Mouse (Mus musculus) kidney, embryonic 15.5 days (tissue): Measurements from ENCODE around the gene Natd1. TPM values are rescaled to one million over a fixed set of nuclear protein-coding genes. Genes with fewer than 3 reads are reported as not detected.

Experiments
- ATAC-seq: fragments of 200-750 bp; cut with Nextera tagmentation; replicated peaks from 2 replicates; pipeline ENCODE4 v1.8.0; 2017; ENCODE audit warnings: moderate TSS enrichment; ENCODE audit not compliant: low FRiP score
- H3K27ac ChIP-seq: fragments of 300-500 bp; sonication (generic); 2 replicates; pipeline ENCODE4 v1.5.1; 2015; ENCODE audit warnings: mild to moderate bottlenecking, inconsistent platforms
- H3K27me3 ChIP-seq: fragments of 300-500 bp; sonication (generic); 2 replicates; pipeline ENCODE4 v1.6.1; 2015; ENCODE audit warnings: inconsistent platforms
- H3K36me3 ChIP-seq: fragments of 300-500 bp; sonication (generic); 2 replicates; pipeline ENCODE4 v1.6.1; 2015; ENCODE audit warnings: inconsistent platforms
- H3K4me1 ChIP-seq: fragments of 300-500 bp; sonication (generic); 2 replicates; pipeline ENCODE4 v1.6.1; 2015; ENCODE audit warnings: inconsistent platforms
- H3K4me2 ChIP-seq: fragments of 300-500 bp; sonication (generic); 2 replicates; pipeline ENCODE4 v1.6.1; 2015; ENCODE audit warnings: moderate library complexity, mild to moderate bottlenecking, inconsistent platforms
- H3K4me3 ChIP-seq: fragments of 300-500 bp; sonication (generic); replicated peaks from 2 replicates; pipeline ENCODE4 v1.5.1; 2015; ENCODE audit warnings: mild to moderate bottlenecking, inconsistent platforms
- H3K9ac ChIP-seq: fragments of 300-500 bp; sonication (generic); 2 replicates; pipeline ENCODE4 v1.6.1; 2015; ENCODE audit warnings: mild to moderate bottlenecking, inconsistent platforms
- H3K9me3 ChIP-seq: fragments of 300-500 bp; sonication (generic); replicated peaks from 2 replicates; pipeline ENCODE4 v1.6.1; 2016; ENCODE audit warnings: inconsistent platforms
- WGBS: fragments of 180-500 bp; shearing (Covaris S2); methylation state at CpG from one replicate; pipeline ENCODE4 v1.1.7; 2015; ENCODE audit warnings: mixed read lengths; 5-methylcytosine and 5-hydroxymethylcytosine counted together
- polyA plus RNA-seq: library from polyadenylated mRNA; unstranded; fragments of >200 nt; fragmentation: Nextera tagmentation; extraction: Ambion mirVana; gene quantifications from 2 replicates; pipeline ENCODE4 v1.2.1, GENCODE M21; 2015

Natd1 gene
- polyA plus RNA-seq, 1 experiment from 2014 or later = 21.8 TPM

DNA sequence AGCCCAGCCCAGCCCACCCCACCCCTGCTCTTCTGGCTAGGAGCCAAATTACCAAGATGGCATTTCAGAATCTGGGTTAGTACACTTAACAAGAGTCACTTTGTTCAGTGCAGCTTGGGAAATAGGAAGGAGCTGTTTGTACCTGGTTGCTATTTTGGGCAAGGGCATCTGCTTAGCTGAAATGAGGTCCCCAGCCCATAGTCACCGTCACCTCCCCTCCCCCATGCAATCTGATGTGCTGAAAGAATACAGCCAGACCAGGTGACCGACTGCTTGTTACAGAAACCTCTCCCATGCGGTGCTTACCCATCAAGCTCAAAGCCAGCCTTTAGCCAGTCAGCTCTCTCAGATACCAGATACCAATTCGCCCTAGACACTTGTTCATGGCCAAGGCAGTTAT, 51.4 kb downstream of the Natd1 start:
- no peaks in the 10 kb centered on the region for H3K27me3 ChIP-seq
- H3K36me3 ChIP-seq = peaks cover 84% of the 10 kb centered on the region
- WGBS = 87% methylated on average over 4 of the region's 4 CpGs
- H3K4me2 ChIP-seq = no peak overlapping the region
- peaks cover 15% of the 10 kb centered on the region for H3K4me1 ChIP-seq
- H3K27ac ChIP-seq = no peak overlapping the region
- no peak overlapping the region for H3K9ac ChIP-seq
- no peaks in the 10 kb centered on the region for H3K9me3 ChIP-seq
- no peak for ATAC-seq
- H3K4me3 ChIP-seq = no peak overlapping the region

DNA sequence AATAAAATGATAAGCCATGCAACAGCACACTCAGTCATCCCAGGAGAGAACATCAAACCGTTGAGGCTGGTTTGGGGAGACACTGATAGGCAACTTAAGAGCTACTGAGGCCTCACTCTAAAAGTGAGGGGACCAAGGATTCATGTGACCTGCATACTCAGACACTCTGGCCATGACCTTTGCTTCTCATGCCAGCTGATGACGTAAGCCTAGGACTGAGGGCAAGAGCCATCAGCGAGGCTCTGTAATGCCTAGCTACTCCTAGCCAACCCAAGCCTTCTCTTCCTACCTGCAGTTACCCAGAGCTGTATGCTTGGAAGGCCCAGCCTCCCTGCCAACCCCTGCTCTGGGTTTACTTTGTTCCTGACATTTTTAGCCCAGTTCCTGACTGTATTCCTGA, 52.6 kb downstream of the Natd1 start:
- Histone ChIP-seq H3K27me3 (no peaks in the 10 kb centered on the region), H3K9me3 (no peaks in the 10 kb centered on the region), H3K4me1 (peaks cover 5% of the 10 kb centered on the region; the same call in 1 of the 2 replicates), H3K27ac (no peak overlapping the region), H3K36me3 (peaks cover 87% of the 10 kb centered on the region), H3K4me3 (no peak overlapping the region), H3K9ac (no peak overlapping the region), H3K4me2 (no peak overlapping the region)
- 85% methylated on average over 3 of the region's 3 CpGs for WGBS
- ATAC-seq = no peak

- Histone ChIP-seq H3K4me2 (no peak overlapping the region), H3K9me3 (no peaks in the 10 kb centered on the region), H3K9ac (no peak overlapping the region), H3K27ac (no peak overlapping the region), H3K27me3 (no peaks in the 10 kb centered on the region), H3K4me1 (no peaks in the 10 kb centered on the region), H3K36me3 (peaks cover 92% of the 10 kb centered on the region), H3K4me3 (no peak overlapping the region)
- WGBS = 38% methylated on average over 3 of the region's 3 CpGs
- no peak for ATAC-seq
Measured at GRCm38 (mm10) chr11:60856587-60856986, 58.0 kb downstream of the Natd1 start.

Other genes starting within 250 kb of the Natd1 start
- 52.6 and 61.4 TPM in 2 replicates for gene Llgl1, start 215.0 kb downstream of the Natd1 start, polyA plus RNA-seq
- 78.1 and 79.0 TPM in 2 replicates for gene Flii, start 187.5 kb downstream of the Natd1 start, polyA plus RNA-seq
- 15.7 TPM in 2 replicates for gene Mief2, start 186.4 kb downstream of the Natd1 start, polyA plus RNA-seq
- 17.3 TPM in 2 replicates for gene Top3a, start 137.4 kb downstream of the Natd1 start, polyA plus RNA-seq
- 6.3 and 6.8 TPM in 2 replicates for gene Smcr8, start 137.2 kb downstream of the Natd1 start, polyA plus RNA-seq
- 72.5 and 79.3 TPM in 2 replicates for gene Shmt1, start 103.0 kb downstream of the Natd1 start, polyA plus RNA-seq
- 36.0 and 38.2 TPM in 2 replicates for gene Dhrs7b, start 84.1 kb downstream of the Natd1 start, polyA plus RNA-seq
- gene Tmem11, start 35.5 kb downstream of the Natd1 start, polyA plus RNA-seq = 65.4 and 67.7 TPM in 2 replicates
- 117 and 127 TPM in 2 replicates for gene Map2k3, start 17.3 kb upstream of the Natd1 start, polyA plus RNA-seq
- 0.45 and 0.77 TPM in 2 replicates for gene Kcnj12, start 107.8 kb upstream of the Natd1 start, polyA plus RNA-seq
- gene Tnfrsf13b, start 212.0 kb upstream of the Natd1 start, polyA plus RNA-seq = 1.4 and 1.6 TPM in 2 replicates